Mouse (Mus musculus): ENCODE data around the gene Ppp1r11.

- TF ChIP-seq CTCF (IDR thresholded peaks at IDR 0.05) (no peak), EP300 (IDR thresholded peaks at IDR 0.05) (no peak)
Observed at GRCm38 (mm10) chr17:36995448-36995847, 43.9 kb upstream of the Ppp1r11 start.
